Mouse (Mus musculus) naive thymus-derived CD4-positive, alpha-beta T cell, adult 5 months (primary cell): ENCODE measurements around the gene BC049715. TPM values are rescaled to one million over a fixed set of nuclear protein-coding genes. Genes with fewer than 3 reads are reported as not detected.

Experiments used
- polyA plus RNA-seq: library from polyadenylated mRNA; unstranded; fragments of 100-300 nt; shearing (Covaris generic); gene quantifications from one replicate; pipeline ENCODE4 v1.2.1, GENCODE M21; 2017

BC049715 gene
- polyA plus RNA-seq, result 6.3 TPM

DNA sequence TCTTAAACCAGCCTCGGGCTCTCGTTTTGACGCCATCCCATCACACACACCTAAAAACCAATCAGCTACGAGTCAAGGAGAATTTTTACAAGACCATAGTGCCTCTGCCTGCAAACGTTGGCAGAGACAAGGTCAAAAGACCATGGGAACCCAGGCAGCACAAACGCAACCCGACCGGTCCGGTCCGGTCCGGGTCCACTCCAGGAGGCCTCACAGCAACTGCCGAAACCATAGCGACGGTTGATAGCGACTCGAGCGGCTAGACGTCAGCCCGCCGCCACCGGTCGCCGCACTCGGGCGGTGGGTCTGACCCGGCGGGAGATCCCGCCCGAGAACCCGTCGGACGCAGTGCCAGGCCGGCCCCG, at the start of gene BC049715:
BC049715 (plus strand) TSS at position 111 of the 365 bp plus-strand sequence.

DNA sequence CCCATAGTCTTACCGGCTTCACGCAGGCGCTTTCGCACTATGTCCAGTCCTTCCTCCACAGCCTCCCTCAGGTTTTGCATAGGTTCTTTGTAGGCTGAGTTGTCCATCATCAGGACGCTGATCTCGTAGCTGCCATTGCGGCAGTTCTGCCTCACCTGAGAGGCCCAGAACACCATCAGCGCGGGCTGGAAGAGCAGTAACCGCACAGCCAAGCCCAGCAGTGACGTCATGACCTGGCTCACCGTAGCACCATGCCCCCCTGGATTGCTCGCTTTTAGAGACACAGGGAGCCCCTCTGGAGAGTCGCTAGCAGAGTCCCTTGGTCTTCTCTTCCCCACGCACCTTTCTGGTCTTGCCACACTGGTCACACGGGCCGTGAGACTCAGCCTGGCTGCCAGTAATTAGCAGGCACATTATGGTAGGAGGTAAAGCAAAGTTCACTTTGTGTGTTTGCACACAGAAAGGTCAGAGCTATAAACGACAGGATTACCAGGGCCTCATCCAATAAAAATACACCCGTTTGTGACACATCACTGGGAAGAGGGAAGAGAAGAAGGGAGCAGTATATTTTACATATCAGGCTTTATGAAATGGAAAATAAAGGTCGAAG, 45.9 kb upstream of the BC049715 start, which contains the start of gene Gucy2c:
Gucy2c (minus strand) TSS at position 389 of the 610 bp plus-strand sequence.

DNA sequence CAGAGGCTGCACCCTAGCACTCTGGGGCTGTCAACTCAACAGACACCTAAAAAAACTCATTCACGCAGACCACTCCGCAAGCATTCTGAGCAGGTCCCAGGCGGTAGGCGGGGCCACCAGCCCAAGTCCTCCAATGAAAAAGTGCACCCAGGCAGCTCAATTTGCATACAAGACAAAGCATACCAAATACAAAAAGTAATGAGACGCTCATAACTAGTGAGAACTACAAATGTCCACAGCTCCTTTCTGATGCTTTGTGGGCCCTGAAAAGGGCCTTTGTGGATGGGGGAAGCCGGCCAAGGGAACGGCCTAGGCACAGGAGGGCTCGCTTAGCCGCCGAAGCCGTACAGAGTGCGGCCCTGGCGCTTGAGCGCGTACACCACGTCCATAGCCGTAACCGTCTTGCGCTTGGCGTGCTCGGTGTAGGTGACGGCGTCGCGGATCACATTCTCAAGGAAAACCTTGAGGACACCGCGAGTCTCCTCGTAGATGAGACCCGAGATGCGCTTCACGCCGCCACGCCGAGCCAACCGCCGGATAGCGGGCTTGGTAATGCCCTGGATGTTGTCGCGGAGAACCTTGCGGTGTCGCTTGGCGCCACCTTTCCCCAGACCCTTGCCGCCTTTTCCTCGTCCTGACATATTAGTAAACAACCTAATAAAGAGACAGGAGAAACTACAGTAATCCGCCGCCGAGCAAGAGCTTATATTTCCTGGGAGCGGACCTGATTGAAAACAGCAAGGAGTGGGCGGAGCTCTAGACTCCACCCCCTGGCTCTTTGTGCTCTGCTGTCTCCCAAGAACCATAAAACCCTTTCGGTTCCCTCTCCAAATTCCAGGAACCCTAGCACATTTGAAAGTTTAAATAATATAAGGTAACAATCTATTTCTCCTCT, 23.4 kb upstream of the BC049715 start, which contains the start of gene Hist4h4:
Hist4h4 (minus strand) TSS at position 677 of the 895 bp plus-strand sequence.

DNA sequence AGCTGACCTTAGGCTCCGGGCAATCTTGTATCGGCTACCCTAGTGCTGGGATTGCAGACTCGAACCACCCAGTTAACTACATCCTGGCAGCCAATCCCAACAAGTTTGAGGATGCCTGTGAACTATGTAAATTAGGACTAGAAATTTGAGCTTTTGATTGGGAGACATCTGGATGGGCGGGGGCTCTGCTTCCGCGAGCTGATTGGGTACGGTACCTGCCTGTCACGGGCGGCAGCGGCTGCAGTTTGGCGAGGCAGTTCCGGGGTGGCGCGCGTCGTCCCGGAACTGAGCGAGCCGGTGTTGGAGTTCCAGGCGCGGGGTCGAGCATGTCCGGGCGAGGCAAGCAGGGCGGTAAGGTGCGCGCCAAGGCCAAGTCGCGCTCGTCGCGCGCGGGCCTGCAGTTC, 19.4 kb upstream of the BC049715 start, which contains the start of gene H2afj:
H2afj (plus strand) TSS at position 231 of the 404 bp plus-strand sequence.

DNA sequence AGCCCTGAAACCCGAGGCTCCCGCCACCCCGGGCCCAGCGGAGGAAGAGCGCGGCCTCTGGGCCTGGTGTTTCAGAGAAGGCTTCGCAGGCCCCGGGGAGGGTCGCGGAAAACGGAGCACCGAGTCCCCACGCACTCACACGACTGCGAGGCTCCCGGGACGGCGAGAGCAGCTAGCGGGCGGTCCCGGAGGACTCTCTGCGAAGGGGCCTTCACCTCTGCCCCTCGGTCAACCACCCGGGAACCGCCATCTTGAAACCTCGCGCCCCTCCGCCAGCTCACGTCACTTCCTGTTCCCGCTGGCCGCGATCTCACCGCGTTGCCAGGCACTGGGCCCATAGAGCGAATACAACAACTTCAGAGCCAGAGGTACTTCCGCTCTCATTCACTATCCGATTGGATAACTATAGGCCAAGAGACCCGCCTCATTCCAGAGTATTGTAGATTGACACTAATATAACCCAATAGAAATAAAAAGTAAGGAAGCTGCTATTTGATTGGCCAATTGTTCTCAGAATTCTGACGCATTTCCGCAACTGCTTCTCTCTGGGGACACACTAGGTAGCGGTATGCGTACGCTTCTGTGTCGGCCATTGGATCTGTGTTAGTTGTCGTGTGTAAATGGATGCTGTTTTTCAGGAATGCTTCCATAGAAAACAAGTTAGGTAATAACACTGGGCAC, 595 bp downstream of the BC049715 start, which contains the start of gene Wbp11:
Wbp11 (minus strand) TSS at position 353 of the 681 bp plus-strand sequence.

DNA sequence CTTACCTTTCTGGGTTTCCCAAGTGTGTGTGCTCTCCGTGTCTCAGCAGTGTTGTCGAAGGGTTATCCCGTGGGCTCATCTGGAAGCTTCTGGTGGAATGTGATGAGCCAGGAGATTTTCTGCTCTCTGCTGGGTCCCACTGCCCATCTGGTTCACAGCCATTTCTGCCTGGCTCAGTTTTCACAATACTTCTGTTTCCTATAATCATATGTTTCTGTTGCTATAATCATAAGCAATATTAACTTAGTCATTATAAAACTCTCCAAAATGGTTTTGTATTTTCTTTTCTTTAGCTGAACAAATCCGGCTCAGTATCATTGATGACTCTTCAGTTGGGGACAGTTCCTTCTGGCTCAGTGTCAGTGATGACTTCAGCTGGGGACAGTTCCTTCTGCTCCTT, 7.9 kb downstream of the BC049715 start, which contains the start of gene Smco3:
Smco3 (minus strand) TSS at position 101 of the 400 bp plus-strand sequence.

DNA sequence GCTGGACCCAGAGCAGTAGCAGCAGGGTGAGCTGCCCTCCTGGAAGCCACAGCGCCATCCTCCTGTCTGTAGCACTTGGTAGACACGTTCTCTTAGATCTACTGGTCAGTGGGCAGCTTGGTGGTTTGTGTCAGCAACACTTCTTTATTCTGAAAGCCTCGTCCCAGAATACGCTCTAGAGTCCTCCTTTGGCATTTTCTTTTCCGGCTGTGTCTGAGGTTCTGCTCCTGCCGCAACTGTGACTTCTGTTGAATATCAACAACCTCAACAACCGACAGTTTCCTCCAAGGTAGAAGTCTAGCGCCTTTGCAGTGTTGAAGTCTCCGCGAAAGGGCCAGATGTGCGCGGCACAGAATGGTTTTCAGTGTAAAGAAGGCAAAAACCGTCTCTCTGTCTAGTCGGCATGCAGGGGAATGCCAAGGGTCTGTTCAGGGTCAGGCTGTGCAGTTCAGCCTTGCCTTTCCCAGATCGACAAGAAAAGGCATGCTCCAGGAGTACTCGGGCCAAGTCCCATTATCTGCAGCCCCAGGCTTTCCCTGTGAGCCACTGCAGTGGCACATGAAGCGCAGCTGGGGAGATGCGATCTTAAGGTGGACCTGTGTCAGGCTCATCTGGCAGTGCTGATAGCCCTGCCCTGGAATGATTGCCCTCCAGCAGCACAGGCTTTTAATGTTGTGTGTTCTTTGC, 29.9 kb downstream of the BC049715 start, which contains the start of gene Art4:
Art4 (minus strand) TSS at position 548 of the 687 bp plus-strand sequence.

DNA sequence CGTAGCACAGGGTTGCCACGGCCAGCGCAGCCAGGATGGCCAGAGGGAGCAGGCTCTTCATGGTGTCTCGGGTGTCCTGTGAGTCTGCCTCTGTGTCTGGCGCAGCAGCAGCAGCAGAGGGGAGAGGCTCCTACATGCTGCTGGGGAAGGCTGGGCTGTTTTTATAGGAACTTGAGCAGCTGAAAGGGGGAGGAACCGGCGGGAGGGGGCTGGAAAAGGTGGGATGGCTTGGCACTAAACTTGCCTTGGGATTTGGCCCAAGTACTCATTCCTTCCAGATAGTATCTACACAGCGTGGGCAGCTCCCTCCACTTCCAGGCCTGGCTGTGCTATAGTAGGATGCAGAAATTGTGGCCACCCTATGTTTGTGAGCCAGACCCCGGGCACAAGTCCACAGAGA, 48.2 kb downstream of the BC049715 start, which contains the start of gene Mgp:
Mgp (minus strand) TSS at position 154 of the 400 bp plus-strand sequence.

Other genes with a start within 250 kb of the BC049715 start
- gene Plbd1, start 165.7 kb upstream of the BC049715 start, polyA plus RNA-seq, result not detected
- not detected for gene Gucy2c, start 45.9 kb upstream of the BC049715 start, polyA plus RNA-seq
- 2.8 TPM for gene Hist4h4, start 23.2 kb upstream of the BC049715 start, polyA plus RNA-seq
- gene H2afj, start 19.4 kb upstream of the BC049715 start, polyA plus RNA-seq, result 166 TPM
- 184 TPM for gene Wbp11, start 607 bp downstream of the BC049715 start, polyA plus RNA-seq
- gene Smco3, start 7.8 kb downstream of the BC049715 start, polyA plus RNA-seq, result not detected
- gene Art4, start 30.1 kb downstream of the BC049715 start, polyA plus RNA-seq, result 6.3 TPM
- gene Mgp, start 48.2 kb downstream of the BC049715 start, polyA plus RNA-seq, result not detected
- gene Erp27, start 94.6 kb downstream of the BC049715 start, polyA plus RNA-seq, result 2.1 TPM
- 0.09 TPM for gene Pde6h, start 96.2 kb downstream of the BC049715 start, polyA plus RNA-seq
- gene Arhgdib, start 114.3 kb downstream of the BC049715 start, polyA plus RNA-seq, result 1,386 TPM